21 mouse cellular contexts compared by ENCODE assay signal in the genomic region with DNA sequence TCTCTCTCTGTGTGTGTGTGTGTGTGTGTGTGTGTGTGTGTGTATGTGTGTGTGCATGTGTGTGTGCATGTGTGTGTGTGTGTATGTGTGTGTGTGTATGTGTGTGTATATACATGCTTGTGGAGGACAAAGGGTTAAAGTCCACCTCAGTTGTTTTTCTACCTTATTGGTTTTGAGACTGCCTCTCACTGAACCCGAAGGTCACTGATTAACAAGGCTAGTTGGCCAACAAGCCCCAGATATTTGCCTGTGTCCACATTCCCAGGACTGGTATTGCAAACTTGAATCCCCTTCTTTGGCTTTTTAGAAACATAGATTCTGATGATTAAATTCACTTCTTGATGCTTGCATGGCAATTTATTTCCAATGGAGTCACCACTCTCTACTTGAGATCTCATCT.
A peak's percentile ranks its signal among the peaks of the same experiment; 100 is the strongest.
DNase-seq lines count a peak whose midpoint lies in the region; ATAC-seq and TF ChIP-seq lines count a peak whose summit lies in the region.
"Had no signal": no experiment of that assay in that cellular context is flagged by ENCODE, and none has a peak within 500 bp of the region (broad histone marks: within the 10 kb centered on the region; RNA-seq: fewer than 3 reads in every experiment).

No protein-coding gene starts in this region.

- TF ChIP-seq CTCF in liver, adult 2 months (IDR thresholded peaks at IDR 0.05; ENCODE audit: low read depth, low read length), result no peak

- H3K4me3 ChIP-seq in kidney, embryonic 15.5 days (replicated peaks), result no peak overlapping the region
- no peak overlapping the region for H3K4me3 ChIP-seq in liver, adult 2 months (ENCODE audit: insufficient read depth, low read depth, low read length)
- no peak overlapping the region for H3K4me3 ChIP-seq in liver, embryonic 11.5 days (ENCODE audit: low read depth, low read length)
- no peak overlapping the region for H3K4me3 ChIP-seq in liver, embryonic 15.5 days (replicated peaks)
- H3K4me3 ChIP-seq in forebrain, embryonic 13.5 days, result no peak overlapping the region
- H3K4me3 ChIP-seq: embryonic facial prominence, embryonic 10.5 days; forebrain, embryonic 15.5 days; heart, embryonic 10.5 days had no signal

- no peaks in the 10 kb centered on the region for H3K9me3 ChIP-seq in kidney, embryonic 15.5 days (replicated peaks)
- no peaks in the 10 kb centered on the region for H3K9me3 ChIP-seq in liver, embryonic 11.5 days (ENCODE audit: control insufficient read depth, low read length)
- no peaks in the 10 kb centered on the region for H3K9me3 ChIP-seq in liver, embryonic 15.5 days (replicated peaks)
- no peaks in the 10 kb centered on the region for H3K9me3 ChIP-seq in forebrain, embryonic 13.5 days (replicated peaks)
- H3K9me3 ChIP-seq: embryonic facial prominence, embryonic 10.5 days; forebrain, embryonic 15.5 days; heart, embryonic 10.5 days had no signal

- H3K36me3 ChIP-seq in kidney, embryonic 15.5 days, result no peaks in the 10 kb centered on the region
- H3K36me3 ChIP-seq in liver, adult 2 months (ENCODE audit: control insufficient read depth, insufficient read depth, low read length), result no peaks in the 10 kb centered on the region
- H3K36me3 ChIP-seq in liver, embryonic 11.5 days (ENCODE audit: control insufficient read depth, insufficient read depth, low read length), result no peaks in the 10 kb centered on the region
- H3K36me3 ChIP-seq in liver, embryonic 15.5 days (replicated peaks), result no peaks in the 10 kb centered on the region
- H3K36me3 ChIP-seq in forebrain, embryonic 13.5 days (ENCODE audit: poor library complexity, severe bottlenecking), result no peaks in the 10 kb centered on the region
- H3K36me3 ChIP-seq: embryonic facial prominence, embryonic 10.5 days; forebrain, embryonic 15.5 days; G1E; heart, embryonic 10.5 days had no signal

- no peak overlapping the region for H3K27ac ChIP-seq in kidney, embryonic 15.5 days
- no peak overlapping the region for H3K27ac ChIP-seq in liver, adult 2 months (replicated peaks; ENCODE audit: insufficient read depth, low read depth, low read length)
- no peak overlapping the region for H3K27ac ChIP-seq in liver, embryonic 11.5 days (ENCODE audit: low read depth, low read length)
- H3K27ac ChIP-seq in liver, embryonic 15.5 days (replicated peaks), result no peak overlapping the region
- no peak overlapping the region for H3K27ac ChIP-seq in forebrain, embryonic 13.5 days
- H3K27ac ChIP-seq: embryonic facial prominence, embryonic 10.5 days; forebrain, embryonic 15.5 days; heart, embryonic 10.5 days had no signal

- WGBS in kidney, embryonic 15.5 days, result 38% methylated on average over 1 of the region's 1 CpGs
- WGBS in liver, adult 2 months, result 5% methylated on average over 1 of the region's 1 CpGs
- WGBS in liver, embryonic 11.5 days, result 27% methylated on average over 1 of the region's 1 CpGs
- WGBS in liver, embryonic 15.5 days (ENCODE audit: insufficient replicate concordance), result 33% methylated on average over 1 of the region's 1 CpGs
- WGBS in forebrain, embryonic 13.5 days, result 61% methylated on average over 1 of the region's 1 CpGs

- ATAC-seq in kidney, embryonic 15.5 days (replicated peaks; ENCODE audit: low FRiP score), result no peak; the same call in 1 of the 2 replicates
- ATAC-seq in liver, embryonic 11.5 days (replicated peaks; ENCODE audit: low FRiP score), result no peak; the same call in 1 of the 2 replicates
- peak; percentile 52 for ATAC-seq in liver, embryonic 15.5 days (ENCODE audit: insufficient read depth)
- ATAC-seq in granulocyte monocyte progenitor cell, adult 5-6 weeks (replicated peaks; ENCODE audit: poor library complexity, severe bottlenecking), result no peak
- no peak for ATAC-seq in forebrain, embryonic 13.5 days
- ATAC-seq: CD4-positive, CD25-positive, alpha-beta regulatory T cell, adult 4 months; forebrain, embryonic 15.5 days had no signal

- no peaks in the 10 kb centered on the region for H3K27me3 ChIP-seq in kidney, embryonic 15.5 days
- no peaks in the 10 kb centered on the region for H3K27me3 ChIP-seq in liver, adult 2 months (ENCODE audit: control insufficient read depth, insufficient read depth, low read length)
- H3K27me3 ChIP-seq in liver, embryonic 11.5 days (replicated peaks; ENCODE audit: control insufficient read depth, insufficient read depth, low read length), result no peaks in the 10 kb centered on the region
- H3K27me3 ChIP-seq in liver, embryonic 15.5 days, result no peaks in the 10 kb centered on the region
- no peaks in the 10 kb centered on the region for H3K27me3 ChIP-seq in forebrain, embryonic 13.5 days
- H3K27me3 ChIP-seq: forebrain, embryonic 15.5 days had no signal

- no peak for TF ChIP-seq POLR2A in liver, adult 2 months (IDR thresholded peaks at IDR 0.05; ENCODE audit: extremely low read depth, insufficient read depth, low read length)

- no peaks in the 10 kb centered on the region for H3K79me2 ChIP-seq in liver, adult 2 months (ENCODE audit: control insufficient read depth, insufficient read depth, low read length)

- no peaks in the 10 kb centered on the region for H3K4me1 ChIP-seq in kidney, embryonic 15.5 days
- H3K4me1 ChIP-seq in liver, adult 2 months (ENCODE audit: control insufficient read depth, insufficient read depth, low read length), result no peaks in the 10 kb centered on the region
- H3K4me1 ChIP-seq in liver, embryonic 11.5 days (replicated peaks; ENCODE audit: control insufficient read depth, insufficient read depth, low read length), result no peaks in the 10 kb centered on the region
- H3K4me1 ChIP-seq in liver, embryonic 15.5 days (replicated peaks), result no peaks in the 10 kb centered on the region
- H3K4me1 ChIP-seq in forebrain, embryonic 13.5 days, result no peaks in the 10 kb centered on the region
- H3K4me1 ChIP-seq: embryonic facial prominence, embryonic 10.5 days; forebrain, embryonic 15.5 days; heart, embryonic 10.5 days had no signal

- peak; percentile 3 for DNase-seq in kidney, adult 11 months
- peak; percentile 26 for DNase-seq in liver, adult 2 months (ENCODE audit: extremely low read depth, low read depth, low spot score)
- DNase-seq in liver, embryonic 11.5 days (ENCODE audit: low spot score), result no peak
- DNase-seq: adrenal gland, adult 8-10 months; adrenal gland, postnatal 36 days; B cell, adult 2 months; cerebellum, adult 2 months; cerebellum, postnatal 10 days; gastrocnemius, postnatal 36 days; heart, adult 18-20 months; heart, postnatal 10 days; heart, postnatal 4 days had no signal

- H3K4me2 ChIP-seq in kidney, embryonic 15.5 days, result no peak overlapping the region
- no peak overlapping the region for H3K4me2 ChIP-seq in liver, embryonic 11.5 days
- H3K4me2 ChIP-seq in liver, embryonic 15.5 days, result no peak overlapping the region
- no peak overlapping the region for H3K4me2 ChIP-seq in forebrain, embryonic 13.5 days
- H3K4me2 ChIP-seq: forebrain, embryonic 15.5 days had no signal

- H3K9ac ChIP-seq in kidney, embryonic 15.5 days, result no peak overlapping the region
- H3K9ac ChIP-seq in liver, adult 2 months (ENCODE audit: low read depth, low read length), result no peak overlapping the region
- no peak overlapping the region for H3K9ac ChIP-seq in liver, embryonic 11.5 days (ENCODE audit: low read depth, low read length)
- H3K9ac ChIP-seq in liver, embryonic 15.5 days, result no peak overlapping the region
- no peak overlapping the region for H3K9ac ChIP-seq in forebrain, embryonic 13.5 days
- H3K9ac ChIP-seq: forebrain, embryonic 15.5 days had no signal
